Mouse (Mus musculus): ENCODE measurements around the gene Ptpn18. TPM values are rescaled to one million over a fixed set of nuclear protein-coding genes. Genes with fewer than 3 reads are reported as not detected.
"Not testable (repeated sequence)": the region's sequence is repeated elsewhere in the genome, so short reads cannot be mapped to it uniquely, and the experiment has no call there.

Ptpn18 gene
- polyA plus RNA-seq, 1 experiment = 587 TPM

GRCm38 (mm10) chr1:34505970-34506551 is 46.5 kb downstream of the Ptpn18 start:
- Histone ChIP-seq H3K27me3 (ENCODE audit: control insufficient read depth, insufficient read depth, low read length) (no peaks in the 10 kb centered on the region), H3K4me3 (ENCODE audit: extremely low read depth, insufficient read depth, insufficient read length) (no peak overlapping the region), H3K36me3 (ENCODE audit: control insufficient read depth, insufficient read depth, low read length) (no peaks in the 10 kb centered on the region), H3K27ac (ENCODE audit: insufficient read depth, low read length) (no peak overlapping the region), H3K4me1 (ENCODE audit: control insufficient read depth, insufficient read depth, insufficient read length) (peaks cover 2% of the 10 kb centered on the region; the same call in 1 of the 2 replicates)
- DNase-seq (ENCODE audit: low read depth in 1 of 2, low spot score in 2 of 2) = no peak
- 27% methylated on average over 4 of the region's 4 CpGs for WGBS
- TF ChIP-seq CTCF (IDR thresholded peaks at IDR 0.05; ENCODE audit: extremely low read depth, insufficient read depth, insufficient read length, insufficient replicate concordance) (no peak), POLR2A (IDR thresholded peaks at IDR 0.05; ENCODE audit: low read depth, low read length) (no peak)

DNA sequence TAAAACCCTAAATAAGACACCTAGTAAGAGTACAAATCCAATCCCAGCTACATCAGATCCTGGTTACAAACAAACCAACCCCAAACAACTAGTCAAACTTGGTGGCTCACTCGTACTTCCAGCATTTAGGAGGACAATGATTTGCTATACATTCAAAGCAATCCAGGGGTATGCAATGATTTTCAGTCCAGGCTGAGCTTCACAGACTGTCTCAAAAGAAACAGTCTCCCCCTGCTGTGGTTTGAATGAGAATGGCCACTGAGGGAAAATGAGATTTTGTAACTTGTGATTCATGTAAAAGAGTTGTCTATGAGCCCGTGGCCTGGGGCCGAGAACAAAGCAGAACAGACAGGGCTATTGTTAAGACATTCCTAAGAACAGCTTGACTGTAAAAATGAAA is 48.4 kb downstream of the Ptpn18 start:
- H3K27ac ChIP-seq (ENCODE audit: insufficient read depth, low read length) = no peak overlapping the region
- no peaks in the 10 kb centered on the region for H3K27me3 ChIP-seq (ENCODE audit: control insufficient read depth, insufficient read depth, low read length)
- H3K36me3 ChIP-seq (ENCODE audit: control insufficient read depth, insufficient read depth, low read length) = no peaks in the 10 kb centered on the region
- TF ChIP-seq CTCF (IDR thresholded peaks at IDR 0.05; ENCODE audit: extremely low read depth, insufficient read depth, insufficient read length, insufficient replicate concordance) (no peak), POLR2A (IDR thresholded peaks at IDR 0.05; ENCODE audit: low read depth, low read length) (no peak)
- H3K4me1 ChIP-seq (ENCODE audit: control insufficient read depth, insufficient read depth, insufficient read length) = peaks cover 2% of the 10 kb centered on the region; the same call in 1 of the 2 replicates
- no peak for DNase-seq (ENCODE audit: low read depth in 1 of 2, low spot score in 2 of 2)
- 90% methylated on average over 3 of the region's 3 CpGs for WGBS
- H3K4me3 ChIP-seq (ENCODE audit: extremely low read depth, insufficient read depth, insufficient read length) = no peak overlapping the region

DNA sequence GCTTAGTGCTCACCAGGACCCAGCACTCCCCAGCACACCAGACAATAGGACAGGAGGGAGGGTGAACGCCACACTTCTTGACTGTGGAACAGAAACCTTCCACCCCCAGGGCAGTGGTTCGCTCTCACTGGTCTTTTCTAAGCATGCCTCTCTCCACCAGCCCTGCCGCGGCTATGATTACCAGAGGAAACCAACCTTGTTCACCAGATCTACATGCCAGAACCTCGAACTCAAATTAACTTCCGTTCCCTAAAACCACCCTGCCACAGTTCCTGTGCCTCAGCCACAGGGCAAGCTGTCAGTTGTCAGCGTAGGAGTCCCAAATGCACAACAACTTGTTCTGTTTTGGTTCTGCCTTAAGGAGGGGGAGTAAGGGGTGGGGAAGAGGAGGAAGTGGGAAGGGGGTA is 51.0 kb downstream of the Ptpn18 start:
- no peaks in the 10 kb centered on the region for H3K27me3 ChIP-seq (ENCODE audit: control insufficient read depth, insufficient read depth, low read length)
- peaks cover 2% of the 10 kb centered on the region; the same call in 1 of the 2 replicates for H3K4me1 ChIP-seq (ENCODE audit: control insufficient read depth, insufficient read depth, insufficient read length)
- 0% methylated on average over 7 of the region's 7 CpGs for WGBS
- peak overlapping the region; percentile 67 for H3K27ac ChIP-seq (ENCODE audit: insufficient read depth, low read length)
- DNase-seq (ENCODE audit: low read depth in 1 of 2, low spot score in 2 of 2) = peak; percentile 62 to 63
- no peaks in the 10 kb centered on the region for H3K36me3 ChIP-seq (ENCODE audit: control insufficient read depth, insufficient read depth, low read length)
- no peak for TF ChIP-seq CTCF (IDR thresholded peaks at IDR 0.05; ENCODE audit: extremely low read depth, insufficient read depth, insufficient read length, insufficient replicate concordance)
- no peak for TF ChIP-seq POLR2A (IDR thresholded peaks at IDR 0.05; ENCODE audit: low read depth, low read length)
- H3K4me3 ChIP-seq (ENCODE audit: extremely low read depth, insufficient read depth, insufficient read length) = peak overlapping the region; percentile 29; the same call in 1 of the 2 replicates

DNA sequence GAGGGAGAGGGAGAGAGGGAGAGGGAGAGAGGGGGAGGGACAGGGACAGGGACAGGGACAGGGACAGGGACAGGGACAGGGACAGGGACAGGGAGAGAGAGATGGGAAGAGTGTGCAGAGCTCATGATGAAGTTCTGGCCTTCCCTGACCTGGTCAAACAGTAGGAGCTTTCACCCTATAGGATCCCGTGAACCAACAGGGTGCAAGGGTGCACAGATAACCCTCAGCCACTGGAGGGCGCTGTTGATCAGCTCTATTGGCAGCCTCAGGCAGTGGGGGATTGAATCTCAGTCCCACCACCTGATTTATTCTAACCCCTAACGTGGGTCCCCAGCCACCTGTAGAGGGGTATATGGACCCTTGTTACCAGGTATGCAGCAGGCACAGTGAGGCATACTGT is 51.5 kb downstream of the Ptpn18 start:
- TF ChIP-seq CTCF (IDR thresholded peaks at IDR 0.05; ENCODE audit: extremely low read depth, insufficient read depth, insufficient read length, insufficient replicate concordance) = peak; percentile 81; the same call in 1 of the 2 replicates
- TF ChIP-seq POLR2A (IDR thresholded peaks at IDR 0.05; ENCODE audit: low read depth, low read length) = no peak
- Histone ChIP-seq H3K4me3 (ENCODE audit: extremely low read depth, insufficient read depth, insufficient read length) (peak overlapping the region; percentile 22; the same call in 1 of the 2 replicates), H3K4me1 (ENCODE audit: control insufficient read depth, insufficient read depth, insufficient read length) (no peaks in the 10 kb centered on the region; the same call in 1 of the 2 replicates), H3K27me3 (ENCODE audit: control insufficient read depth, insufficient read depth, low read length) (no peaks in the 10 kb centered on the region), H3K36me3 (ENCODE audit: control insufficient read depth, insufficient read depth, low read length) (no peaks in the 10 kb centered on the region), H3K27ac (ENCODE audit: insufficient read depth, low read length) (peak overlapping the region; percentile 68)
- WGBS = 4% methylated on average over 3 of the region's 3 CpGs
- DNase-seq (ENCODE audit: low read depth in 1 of 2, low spot score in 2 of 2) = peak in 1 of 2 experiments; percentile 69

- no peak for DNase-seq (ENCODE audit: low read depth in 1 of 2, low spot score in 2 of 2)
- WGBS = 83% methylated on average over 4 of the region's 4 CpGs
- H3K27me3 ChIP-seq (ENCODE audit: control insufficient read depth, insufficient read depth, low read length) = no peaks in the 10 kb centered on the region
- no peak overlapping the region for H3K27ac ChIP-seq (ENCODE audit: insufficient read depth, low read length)
- no peak for TF ChIP-seq POLR2A (IDR thresholded peaks at IDR 0.05; ENCODE audit: low read depth, low read length)
- TF ChIP-seq CTCF (IDR thresholded peaks at IDR 0.05; ENCODE audit: extremely low read depth, insufficient read depth, insufficient read length, insufficient replicate concordance) = no peak
- no peaks in the 10 kb centered on the region; the same call in 1 of the 2 replicates for H3K4me1 ChIP-seq (ENCODE audit: control insufficient read depth, insufficient read depth, insufficient read length)
- H3K36me3 ChIP-seq (ENCODE audit: control insufficient read depth, insufficient read depth, low read length) = no peaks in the 10 kb centered on the region
- no peak overlapping the region for H3K4me3 ChIP-seq (ENCODE audit: extremely low read depth, insufficient read depth, insufficient read length)
These were observed 53.5 kb downstream of the Ptpn18 start for GRCm38 (mm10) chr1:34513068-34513467.

GRCm38 (mm10) chr1:34516595-34516994 is 57.0 kb downstream of the Ptpn18 start:
- H3K27me3 ChIP-seq (ENCODE audit: control insufficient read depth, insufficient read depth, low read length) = no peaks in the 10 kb centered on the region
- TF ChIP-seq POLR2A (IDR thresholded peaks at IDR 0.05; ENCODE audit: low read depth, low read length) (no peak), CTCF (IDR thresholded peaks at IDR 0.05; ENCODE audit: extremely low read depth, insufficient read depth, insufficient read length, insufficient replicate concordance) (no peak)
- H3K4me1 ChIP-seq (ENCODE audit: control insufficient read depth, insufficient read depth, insufficient read length) = no peaks in the 10 kb centered on the region
- no peak overlapping the region for H3K27ac ChIP-seq (ENCODE audit: insufficient read depth, low read length)
- no peak for DNase-seq (ENCODE audit: low read depth in 1 of 2, low spot score in 2 of 2)
- H3K36me3 ChIP-seq (ENCODE audit: control insufficient read depth, insufficient read depth, low read length) = no peaks in the 10 kb centered on the region
- H3K4me3 ChIP-seq (ENCODE audit: extremely low read depth, insufficient read depth, insufficient read length) = no peak overlapping the region
- 23% methylated on average over 5 of the region's 5 CpGs for WGBS

- H3K27me3 ChIP-seq (ENCODE audit: control insufficient read depth, insufficient read depth, low read length); DNase-seq (ENCODE audit: low read depth in 1 of 2, low spot score in 2 of 2); H3K4me3 ChIP-seq (ENCODE audit: extremely low read depth, insufficient read depth, insufficient read length); H3K4me1 ChIP-seq (ENCODE audit: control insufficient read depth, insufficient read depth, insufficient read length); H3K27ac ChIP-seq (ENCODE audit: insufficient read depth, low read length); H3K36me3 ChIP-seq (ENCODE audit: control insufficient read depth, insufficient read depth, low read length): not testable (repeated sequence)
- 6% methylated on average over 6 of the region's 6 CpGs for WGBS
These were observed 57.7 kb downstream of the Ptpn18 start for GRCm38 (mm10) chr1:34517297-34517696.

DNA sequence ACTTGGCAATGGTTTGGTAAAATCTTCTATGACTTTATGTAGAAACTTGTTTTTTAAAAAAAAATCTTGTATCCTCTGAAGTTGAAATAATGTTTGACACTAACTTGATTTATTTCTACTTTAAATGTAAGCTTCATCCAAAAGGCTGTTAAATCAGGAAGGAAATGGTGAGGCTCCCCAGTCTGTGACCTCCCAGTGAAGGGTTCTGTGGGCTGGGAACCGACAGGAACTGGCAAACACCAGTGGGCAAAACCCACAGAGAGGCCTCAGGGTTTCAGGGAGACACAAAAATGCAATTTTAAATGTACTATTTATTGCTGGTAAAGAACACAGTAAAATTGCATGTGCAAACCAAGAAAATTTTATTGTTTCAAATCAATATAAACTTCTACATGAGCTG is 58.2 kb downstream of the Ptpn18 start:
- not testable (repeated sequence) for DNase-seq (ENCODE audit: low read depth in 1 of 2, low spot score in 2 of 2); H3K27ac ChIP-seq (ENCODE audit: insufficient read depth, low read length); H3K4me3 ChIP-seq (ENCODE audit: extremely low read depth, insufficient read depth, insufficient read length); H3K27me3 ChIP-seq (ENCODE audit: control insufficient read depth, insufficient read depth, low read length); H3K36me3 ChIP-seq (ENCODE audit: control insufficient read depth, insufficient read depth, low read length); H3K4me1 ChIP-seq (ENCODE audit: control insufficient read depth, insufficient read depth, insufficient read length)
- WGBS = 2% methylated on average over 1 of the region's 1 CpGs
